Mouse (Mus musculus): ENCODE measurements at regions not wholly inside any gene's neighbourhood (a gene's known extent, or its start where the extent isn't known, plus 50 kb on each side); places are given as distances from the start of the nearest gene placed in this dataset.
"Not testable (repeated sequence)": the region's sequence is repeated elsewhere in the genome, so short reads cannot be mapped to it uniquely, and the experiment has no call there.

DNA sequence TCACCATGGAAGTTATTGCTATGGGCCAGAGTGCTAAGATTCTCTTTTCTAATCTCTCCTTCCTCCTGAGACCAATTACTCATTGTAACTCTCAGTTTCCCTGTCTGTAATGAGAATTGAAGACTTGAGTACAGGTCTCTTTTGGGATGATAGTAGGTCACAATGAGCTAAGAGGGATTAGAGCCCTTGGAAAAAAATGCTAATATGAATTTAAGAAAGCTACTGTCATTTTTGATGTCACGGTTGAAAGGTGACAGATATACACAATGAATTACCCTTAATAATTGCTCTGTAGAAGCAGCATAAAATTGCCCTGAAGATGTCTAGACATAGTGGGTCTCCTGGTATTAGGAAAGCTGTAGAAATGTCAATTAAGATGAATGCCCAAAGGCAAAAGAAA lies 178.2 kb downstream of the Kcna4 start:
- DNase-seq (ENCODE audit: low spot score): peak; percentile 83

DNA sequence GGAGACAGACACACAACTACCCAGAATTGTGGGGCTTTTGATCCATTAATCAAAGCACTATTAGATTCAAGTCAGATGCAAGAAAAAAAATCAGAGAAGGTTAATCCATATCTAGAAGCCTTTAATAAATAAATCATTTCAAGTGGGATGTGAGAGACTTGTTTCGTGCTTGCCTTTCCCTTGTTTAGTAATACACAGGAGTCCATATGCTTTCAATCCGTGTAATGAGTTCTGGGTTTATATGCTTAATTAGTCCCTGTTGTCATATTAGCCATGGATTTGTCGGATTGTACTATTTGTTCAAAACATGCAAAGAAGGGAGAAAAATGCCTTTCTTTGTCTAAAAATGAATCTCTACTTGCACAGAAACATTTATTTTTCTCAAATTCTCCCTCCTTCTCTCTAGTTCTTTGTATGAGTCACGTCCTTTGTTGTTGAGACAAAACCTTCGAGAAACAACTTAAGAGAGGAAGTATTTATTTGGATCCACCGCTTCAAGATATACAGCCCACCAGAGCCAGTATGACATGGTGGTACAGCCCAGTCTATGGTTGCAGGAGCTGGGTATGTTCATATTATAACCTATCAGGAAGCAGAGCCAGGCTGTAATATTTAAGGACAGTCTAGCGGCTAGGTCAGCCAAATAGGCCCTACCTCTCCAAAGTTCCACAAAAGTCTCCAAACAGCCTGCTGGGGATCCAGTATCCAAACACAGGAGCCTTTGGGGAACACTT lies 213.4 kb downstream of the Kcna4 start:
- no peak for DNase-seq (ENCODE audit: low spot score)

DNA sequence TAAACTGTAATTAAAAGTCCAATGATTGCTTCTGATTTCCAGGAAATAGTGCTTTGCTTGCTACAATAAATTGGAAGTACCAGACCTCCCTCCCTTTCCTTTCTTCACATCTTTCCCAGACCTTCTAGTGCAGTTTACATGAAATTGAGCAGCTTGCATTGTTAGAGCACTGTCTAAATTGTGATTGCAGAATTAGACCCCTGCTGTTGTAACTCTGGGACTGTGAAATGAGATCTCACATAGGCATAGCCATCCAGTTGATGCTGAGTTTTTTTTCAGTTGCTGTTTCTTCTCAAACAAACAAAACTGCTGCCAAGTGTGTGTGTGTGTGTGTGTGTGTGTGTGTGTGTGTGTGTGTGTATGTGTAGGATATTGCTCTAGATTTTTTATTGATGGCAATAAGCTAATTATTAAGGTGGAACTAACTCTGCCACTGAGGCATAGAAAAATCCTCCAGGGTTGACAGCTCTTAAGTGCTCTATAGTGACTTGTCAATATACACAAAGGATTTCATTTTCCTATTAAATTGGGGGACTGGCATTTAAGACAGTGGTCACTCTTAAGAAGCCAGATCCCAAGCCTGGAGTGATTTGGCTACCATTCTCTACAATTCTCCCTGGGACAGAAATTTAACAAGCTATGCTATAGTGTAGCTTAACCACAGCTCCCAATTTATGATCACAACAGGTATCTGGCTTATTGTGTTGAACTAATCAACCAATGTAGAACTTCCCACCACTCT lies 217.2 kb downstream of the Kcna4 start:
- DNase-seq (ENCODE audit: low spot score): no peak

DNA sequence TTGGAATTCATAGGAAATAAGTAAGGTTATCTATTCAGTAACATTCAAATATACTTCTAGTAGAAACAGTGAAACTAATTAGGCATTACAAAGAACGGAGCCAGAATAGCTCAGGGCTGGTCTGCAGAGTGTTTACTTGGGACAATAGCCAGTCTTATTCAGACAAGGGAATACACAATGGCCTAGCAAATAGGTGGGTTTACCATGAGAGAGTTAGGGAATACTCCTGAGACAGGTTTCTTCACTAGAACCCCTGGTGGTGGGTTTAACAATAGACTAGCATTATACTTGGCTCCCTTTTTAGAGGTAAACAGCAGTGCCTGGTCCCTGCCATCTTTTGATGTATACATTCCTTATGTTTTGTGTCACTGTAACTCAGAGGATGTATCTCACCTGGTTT lies 225.0 kb downstream of the Kcna4 start:
- DNase-seq (ENCODE audit: low spot score): not testable (repeated sequence)

DNA sequence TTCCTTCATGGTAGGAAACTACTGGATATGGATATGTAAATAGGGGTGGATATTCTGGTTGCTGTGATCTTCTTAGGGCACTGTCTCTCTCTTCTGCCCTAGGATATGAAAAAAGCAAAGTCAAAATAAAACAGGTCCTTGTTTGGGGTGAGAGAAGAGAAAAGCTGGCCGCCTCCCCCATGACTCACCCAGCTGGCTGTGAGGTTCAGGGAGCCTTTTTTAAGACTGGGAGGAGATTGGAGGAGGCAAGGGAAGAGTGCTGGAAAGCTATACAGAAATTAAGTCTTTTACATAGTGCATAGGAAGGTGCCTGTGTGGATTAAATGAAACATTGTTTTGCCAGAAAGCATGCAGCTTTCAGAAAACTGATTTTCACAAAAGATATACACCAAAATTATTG lies 227.7 kb downstream of the Kcna4 start:
- DNase-seq (ENCODE audit: low spot score): no peak

DNA sequence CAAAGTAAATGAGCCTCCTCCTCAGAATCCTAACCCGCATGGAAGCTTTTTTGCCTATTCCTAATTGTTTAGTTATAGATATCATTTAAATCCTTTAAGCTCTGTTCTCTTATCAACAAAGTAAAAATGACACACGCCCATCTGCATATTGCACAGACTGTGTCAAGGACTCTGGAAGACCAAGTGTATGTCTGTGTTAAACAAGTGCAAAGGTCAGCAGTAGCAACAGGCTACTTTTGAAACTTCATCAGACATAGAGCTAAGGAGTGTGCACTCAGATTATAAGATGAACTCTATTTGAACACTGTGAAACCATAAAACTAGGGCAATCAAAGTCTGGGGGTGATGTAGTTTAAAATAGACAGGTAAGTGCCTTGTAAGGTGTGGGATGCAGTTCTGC lies 228.3 kb downstream of the Kcna4 start:
- DNase-seq (ENCODE audit: low spot score): no peak

DNA sequence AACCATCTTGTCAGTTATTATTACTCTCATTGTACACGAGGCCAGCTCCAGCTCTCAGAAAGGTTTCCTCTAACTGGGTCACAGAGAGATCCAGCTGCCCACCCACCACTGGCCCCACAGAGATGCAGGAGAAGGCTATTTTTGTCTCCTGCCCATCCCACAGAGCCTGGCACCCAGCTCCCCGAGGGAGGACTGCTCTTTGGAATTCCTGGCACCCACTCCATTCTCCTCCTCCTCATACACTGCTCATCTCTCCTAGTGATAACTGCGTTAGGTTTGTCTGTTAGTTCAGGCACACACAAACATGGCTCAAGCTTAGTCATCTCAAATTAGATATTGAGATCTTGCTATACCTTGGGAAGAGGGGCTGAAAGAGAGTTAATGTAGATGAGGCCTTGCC lies 228.9 kb downstream of the Kcna4 start:
- no peak for DNase-seq (ENCODE audit: low spot score)

DNA sequence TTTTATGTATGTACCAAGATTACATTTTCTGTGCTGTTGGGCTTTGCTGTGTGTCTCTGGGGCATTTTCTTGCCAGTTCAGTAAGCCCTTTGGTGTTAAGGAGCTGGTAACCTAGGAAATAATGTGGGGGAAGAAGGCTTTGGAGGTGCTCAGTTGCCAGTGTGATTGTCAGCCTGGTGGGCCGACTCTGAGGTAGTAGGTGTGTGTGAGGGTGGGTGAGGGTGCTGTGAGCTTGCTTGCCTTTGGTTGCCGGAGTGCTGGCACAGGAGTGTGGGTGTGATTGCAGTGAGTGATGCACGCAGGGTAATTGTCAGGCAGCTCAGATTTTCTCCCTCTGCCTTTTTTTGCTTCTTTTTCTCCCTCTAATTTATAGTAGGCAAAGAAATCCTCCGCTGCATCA lies 229.3 kb downstream of the Kcna4 start:
- DNase-seq (ENCODE audit: low spot score): no peak

DNA sequence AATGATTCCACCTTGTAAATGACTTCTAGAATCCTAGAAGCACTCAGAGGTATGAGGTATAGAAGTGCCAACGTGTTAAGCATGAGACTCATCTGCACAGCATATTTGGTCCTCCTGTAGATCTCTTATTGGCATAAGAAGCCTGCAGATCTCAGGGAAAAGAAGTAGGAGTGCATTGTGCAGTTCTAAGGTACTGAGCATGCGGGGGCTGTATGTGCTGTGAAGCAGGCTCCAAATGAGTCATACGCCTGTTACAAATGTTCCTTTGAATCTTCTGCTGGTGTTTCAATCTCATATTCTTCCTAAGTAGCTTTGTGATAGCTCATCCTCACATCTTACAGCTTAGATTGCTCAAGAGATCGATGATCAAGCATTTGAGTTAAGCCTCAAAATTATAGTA lies 252.7 kb downstream of the Kcna4 start:
- DNase-seq (ENCODE audit: low spot score): no peak

DNA sequence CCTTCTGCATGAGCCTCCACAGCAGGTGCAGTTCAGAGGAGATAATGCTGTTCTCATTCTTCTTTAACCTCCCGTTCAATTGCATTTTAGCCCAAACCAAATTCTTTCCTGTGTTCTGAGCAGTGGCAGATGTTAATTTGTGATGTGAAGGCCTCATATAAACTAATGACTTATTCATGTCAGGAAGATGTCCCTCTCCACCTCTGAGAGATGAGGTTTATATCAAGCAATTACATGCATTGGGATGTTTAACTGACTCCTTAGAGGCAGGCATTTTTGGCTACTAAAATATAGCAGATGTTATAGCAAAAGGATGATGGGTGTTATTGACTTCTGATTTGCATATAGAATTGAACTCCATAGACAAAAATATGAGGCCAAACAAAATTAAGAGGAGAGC lies 262.1 kb downstream of the Kcna4 start:
- no peak for DNase-seq (ENCODE audit: low spot score)

DNA sequence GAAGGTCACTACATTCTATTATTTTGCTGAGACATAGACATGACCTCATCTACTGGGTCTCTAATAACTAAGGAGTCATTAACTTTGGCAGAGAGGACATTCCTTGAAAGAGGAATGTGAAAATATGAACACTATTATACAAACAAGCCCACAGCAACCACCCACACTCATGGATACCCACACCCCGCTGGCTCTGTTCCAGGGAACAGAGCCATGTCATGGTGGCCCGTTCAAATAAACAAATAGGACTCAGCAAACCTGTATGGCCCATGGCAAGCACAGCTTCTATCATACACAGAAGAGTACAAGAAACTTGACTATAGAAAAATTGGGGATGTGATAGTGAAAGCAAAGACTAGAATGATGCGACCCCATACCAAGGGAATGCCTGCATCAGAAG lies 265.8 kb downstream of the Kcna4 start:
- DNase-seq (ENCODE audit: low spot score): no peak

DNA sequence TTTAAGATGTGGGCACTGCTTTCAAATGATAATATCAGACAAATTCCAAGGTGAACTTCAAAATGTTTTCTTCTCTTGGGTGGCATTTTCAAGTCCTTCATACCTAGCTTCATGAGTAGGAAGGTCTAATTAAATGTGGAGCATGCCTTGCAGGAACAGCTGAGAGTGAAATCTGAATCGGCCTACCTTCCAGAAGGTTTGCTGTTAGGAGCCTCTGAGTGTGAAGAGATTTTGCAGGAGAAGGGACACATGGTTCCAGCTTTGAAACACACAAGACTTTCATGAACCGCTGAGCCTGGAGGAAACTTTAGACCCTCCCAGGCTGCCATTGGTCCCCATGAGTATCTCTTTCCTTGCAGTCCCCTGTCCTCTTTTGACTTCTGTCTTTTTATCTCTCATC lies 279.2 kb downstream of the Kcna4 start:
- DNase-seq (ENCODE audit: low spot score): no peak

DNA sequence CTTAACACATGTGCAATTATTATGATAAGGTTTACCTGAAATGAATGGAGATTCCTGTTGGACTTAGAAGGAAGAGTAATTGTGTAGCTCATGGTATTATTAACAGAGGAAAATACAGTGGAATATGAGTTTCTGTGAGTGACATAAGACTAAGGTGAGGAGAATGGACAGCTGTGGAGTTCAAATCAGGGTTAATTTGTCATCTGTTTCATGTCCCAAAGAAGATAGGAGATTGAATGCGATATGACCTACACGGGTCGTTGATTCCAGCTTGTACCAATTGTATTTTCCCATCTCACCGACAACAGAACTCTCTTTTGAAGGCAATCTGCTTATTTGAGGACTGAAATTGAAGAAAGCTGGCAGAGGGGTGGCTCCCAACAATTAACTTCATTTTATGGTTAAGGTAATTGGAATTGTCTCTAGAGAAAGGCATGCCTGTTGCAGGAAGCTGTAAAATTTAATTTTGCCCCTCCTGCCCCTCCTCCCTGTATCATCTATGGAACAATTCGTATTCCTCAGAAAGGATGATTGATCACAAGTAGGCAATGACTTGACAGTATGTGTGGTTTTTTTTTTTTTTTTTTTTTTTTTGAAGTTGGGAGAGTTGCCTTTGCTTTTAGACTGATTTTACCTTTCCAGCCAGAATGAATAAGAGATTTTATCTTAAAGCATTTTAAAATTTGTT lies 319.6 kb downstream of the Kcna4 start:
- peak; percentile 66 for DNase-seq (ENCODE audit: low spot score)

DNA sequence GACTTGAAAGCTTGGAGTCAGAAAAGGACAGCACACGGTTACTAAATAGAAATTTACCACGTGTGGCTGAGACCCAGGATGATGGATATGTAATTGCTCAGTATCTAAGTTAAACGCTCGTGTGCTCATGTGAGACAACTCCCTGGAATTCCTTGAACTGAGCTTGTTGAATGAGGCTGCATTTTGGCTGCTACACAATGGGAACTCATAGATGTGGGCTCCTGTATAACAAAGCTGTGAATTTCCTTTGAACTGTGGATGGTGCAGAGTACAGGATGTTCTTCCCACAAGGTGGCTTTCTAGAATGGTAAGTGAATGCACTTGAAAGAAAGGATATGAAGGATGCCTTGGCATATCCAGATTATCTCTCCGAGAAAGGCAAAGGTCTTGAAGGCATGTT lies 321.4 kb downstream of the Kcna4 start:
- no peak for DNase-seq (ENCODE audit: low spot score)

DNA sequence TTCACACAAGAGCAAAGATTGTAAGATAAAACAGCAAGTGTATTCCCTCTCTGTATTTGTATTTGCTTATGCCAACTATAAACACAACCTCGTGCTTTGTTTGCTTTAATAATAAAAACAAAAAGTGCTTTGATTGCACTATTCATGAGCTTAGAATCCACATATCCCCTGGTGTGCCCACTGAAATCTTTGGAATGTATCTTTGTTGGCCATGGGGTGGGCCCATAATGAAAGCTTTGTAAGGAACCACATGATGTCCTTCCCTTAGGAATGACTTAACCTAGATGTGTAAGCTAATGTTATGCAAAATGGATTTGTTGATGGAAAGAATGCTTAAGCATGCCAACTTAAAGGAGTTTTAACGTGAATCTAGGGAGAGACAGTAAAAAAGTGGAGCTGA lies 321.8 kb downstream of the Kcna4 start:
- DNase-seq (ENCODE audit: low spot score): no peak

DNA sequence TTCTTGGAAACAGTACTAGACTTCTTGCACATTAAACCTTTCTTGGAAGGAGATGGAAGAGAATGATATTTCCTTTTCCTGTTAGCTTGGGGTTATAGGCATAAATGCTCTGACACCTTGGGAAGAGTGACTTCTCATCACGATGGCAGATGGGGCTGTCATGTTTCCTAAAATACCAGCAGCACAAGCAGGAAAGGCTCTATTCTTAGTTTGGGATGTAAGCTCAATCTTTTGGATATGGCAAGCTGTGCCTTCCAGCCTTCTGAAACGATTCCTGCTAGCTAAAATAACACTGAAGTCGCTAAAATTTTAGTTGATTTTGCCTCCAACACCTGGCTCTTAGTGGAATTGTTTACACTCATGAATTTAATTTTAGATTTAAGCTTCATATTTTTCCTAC lies 324.3 kb downstream of the Kcna4 start:
- DNase-seq (ENCODE audit: low spot score): no peak

DNA sequence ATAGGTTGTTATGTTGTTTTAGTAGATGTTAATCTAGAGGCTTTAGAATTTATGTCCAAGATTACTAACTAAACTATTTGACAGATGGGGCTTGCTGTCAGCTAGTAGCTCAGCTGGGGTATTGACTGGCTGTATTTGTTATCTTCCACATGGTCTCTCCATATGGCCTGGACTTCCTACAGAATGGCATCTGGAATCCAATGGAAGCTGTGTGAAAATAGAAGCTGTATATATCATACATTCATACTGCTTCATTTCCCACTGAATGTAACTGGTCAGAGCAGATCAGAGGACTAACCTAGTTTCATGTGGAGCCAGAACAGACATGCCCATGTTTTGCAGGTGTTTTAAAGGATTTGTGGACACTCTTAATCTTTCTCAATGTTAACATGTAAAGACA lies 337.0 kb downstream of the Kcna4 start:
- no peak for DNase-seq (ENCODE audit: low spot score)

DNA sequence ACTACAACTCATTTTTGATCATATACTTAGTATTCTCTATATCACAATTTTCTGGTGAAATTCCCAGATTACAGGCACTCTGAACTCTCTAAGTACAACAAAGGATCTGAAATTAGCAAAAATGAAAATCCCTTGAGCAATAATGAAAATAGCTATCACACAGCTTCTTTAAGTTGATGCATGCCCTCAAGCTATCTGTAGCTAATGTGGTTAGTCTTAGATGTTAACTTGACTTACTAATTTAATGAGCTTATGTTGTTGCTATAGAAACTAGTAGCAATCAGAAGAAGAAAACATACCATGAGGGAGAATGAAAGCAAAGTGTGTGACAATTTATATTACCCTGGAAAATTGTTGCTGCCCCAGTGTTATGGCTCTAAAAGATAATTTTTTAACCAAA lies 368.7 kb downstream of the Kcna4 start:
- no peak for DNase-seq (ENCODE audit: low spot score)
